Mouse (Mus musculus) left cerebral cortex, adult 6 months (tissue): Measurements from ENCODE around the gene Lrrc4. TPM values are rescaled to one million over a fixed set of nuclear protein-coding genes. Genes with fewer than 3 reads are reported as not detected.

Source experiments
- long read RNA-seq, 2 experiments: library from polyadenylated mRNA; unstranded; transcript quantifications; one replicate each; pipeline ENCODE4 v2.0.0; 2019 to 2020
- polyA plus RNA-seq: library from polyadenylated mRNA; unstranded; fragments of <200 nt; fragmentation: Nextera tagmentation; gene quantifications from 2 replicates; pipeline ENCODE4 v1.2.3, GENCODE M21; 2021

Gene Lrrc4
- 13.2 and 13.4 TPM in 2 replicates for polyA plus RNA-seq
- long read RNA-seq, experiment 1, transcript Lrrc4-201 (1 exons, 3,615 nt) = major isoform, 26 of 44 reads
- long read RNA-seq, experiment 1, partial matches to known transcripts = 0 of 44 reads
- long read RNA-seq, experiment 1, other reads (novel, unspliced or antisense) = 18 of 44 reads
- long read RNA-seq, experiment 2, transcript Lrrc4-201 (1 exons, 3,615 nt) = major isoform, 30 of 35 reads
- long read RNA-seq, experiment 2, partial matches to known transcripts = 0 of 35 reads
- long read RNA-seq, experiment 2, other reads (novel, unspliced or antisense) = 5 of 35 reads

GRCm38 (mm10) chr6:28831011-28831853 lies at the start of gene Lrrc4:
Lrrc4 (minus strand) TSS chr6:28831747.

Other genes with a start within 250 kb of the Lrrc4 start
- gene Lep, start 228.5 kb upstream of the Lrrc4 start, polyA plus RNA-seq = not detected in 2 replicates